Mouse (Mus musculus): ENCODE data around the gene Mycbp2. TPM values are rescaled to one million over a fixed set of nuclear protein-coding genes. Genes with fewer than 3 reads are reported as not detected.
A peak's percentile ranks its signal among the peaks of the same experiment; 100 is the strongest.

The Mycbp2 gene
- total RNA-seq, 2 experiments from 2014 or later: 160 to 169 TPM

- no peak for DNase-seq (ENCODE audit: low spot score in 2 of 2)
Observed at GRCm38 (mm10) chr14:103077272-103078005, 269.2 kb downstream of the Mycbp2 start.

GRCm38 (mm10) chr14:103075166-103075565, 271.4 kb downstream of the Mycbp2 start:
- DNase-seq (ENCODE audit: low spot score in 2 of 2): no peak

GRCm38 (mm10) chr14:103073825-103074224, 272.8 kb downstream of the Mycbp2 start:
- DNase-seq (ENCODE audit: low spot score in 2 of 2): no peak

GRCm38 (mm10) chr14:103072731-103073130, 273.9 kb downstream of the Mycbp2 start:
- DNase-seq (ENCODE audit: low spot score in 2 of 2): no peak

GRCm38 (mm10) chr14:103071471-103071870, 275.1 kb downstream of the Mycbp2 start:
- no peak for DNase-seq (ENCODE audit: low spot score in 2 of 2)

GRCm38 (mm10) chr14:103070790-103071189, 275.8 kb downstream of the Mycbp2 start:
- peak in 1 of 2 experiments; percentile 35 for DNase-seq (ENCODE audit: low spot score in 2 of 2)

GRCm38 (mm10) chr14:103069864-103070611, 276.6 kb downstream of the Mycbp2 start, which contains the start of gene Cln5:
Gene Cln5 (plus strand): TSS chr14:103070216.
- peak; percentile 87 to 90 for DNase-seq (ENCODE audit: low spot score in 2 of 2)

- peak in 1 of 2 experiments; percentile 30 for DNase-seq (ENCODE audit: low spot score in 2 of 2)
Observed at GRCm38 (mm10) chr14:103069465-103069863, 277.1 kb downstream of the Mycbp2 start.

GRCm38 (mm10) chr14:103065294-103066167, 281.1 kb downstream of the Mycbp2 start:
- peak in 1 of 2 experiments; percentile 90 for DNase-seq (ENCODE audit: low spot score in 2 of 2)

Other genes starting within 250 kb of the Mycbp2 start
- gene Fbxl3, start 247.2 kb downstream of the Mycbp2 start, total RNA-seq (2021): 100 to 1,000 TPM in 1 of 2 experiments, 10 to 100 TPM in 1; 97.2 to 101 TPM
- 1 to 10 TPM in 1 of 2 experiments, under 1 TPM in 1; 0.99 to 1.2 TPM for gene Scel, start 166.5 kb upstream of the Mycbp2 start, total RNA-seq (2021)

Data from layer of hippocampus, adult 18-20 months (tissue).